ENCODE assay signal across 32 mouse cellular contexts in the genomic region with DNA sequence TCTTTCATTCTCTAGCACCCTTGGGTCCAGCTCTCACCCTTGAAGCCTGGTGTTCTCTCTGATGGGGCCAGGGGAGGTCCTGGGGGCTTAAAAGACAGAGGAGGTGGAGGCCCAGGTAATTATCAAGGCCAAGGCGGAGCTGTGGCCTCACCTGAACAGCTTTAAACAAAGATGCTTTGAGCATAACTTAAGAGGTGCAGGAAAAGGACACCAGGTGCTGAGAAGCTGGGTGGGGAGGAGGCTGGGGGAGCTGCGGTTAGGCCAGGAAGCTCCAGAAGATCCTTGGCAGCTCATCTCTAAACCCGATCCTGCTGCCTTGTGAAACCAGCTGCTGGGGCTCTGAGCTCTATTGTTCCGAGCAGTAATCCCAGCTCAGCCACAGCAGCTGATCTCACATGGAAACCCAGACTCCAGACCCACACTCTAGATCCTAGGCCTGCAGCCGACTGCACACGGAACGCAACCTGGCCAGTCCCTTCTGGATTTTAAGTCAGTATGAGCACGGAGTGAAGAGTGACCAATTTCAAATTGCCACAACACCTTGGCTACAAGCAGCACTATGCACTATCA. TPM values are rescaled to one million over a fixed set of nuclear protein-coding genes. Genes with fewer than 3 reads are reported as not detected.
A peak's percentile ranks its signal among the peaks of the same experiment; 100 is the strongest.
DNase-seq lines count a peak whose midpoint lies in the region; ATAC-seq and TF ChIP-seq lines count a peak whose summit lies in the region.
"Had no signal": no experiment of that assay in that cellular context is flagged by ENCODE, and none has a peak within 500 bp of the region (broad histone marks: within the 10 kb centered on the region; RNA-seq: fewer than 3 reads in every experiment).

A gene (minus strand): TSS at position 51 of the 570 bp plus-strand sequence.

- peaks cover 7% of the 10 kb centered on the region for H3K4me1 ChIP-seq in forebrain, embryonic 10.5 days
- no peaks in the 10 kb centered on the region for H3K4me1 ChIP-seq in forebrain, postnatal 0 days (ENCODE audit: insufficient read depth)
- peaks cover 4% of the 10 kb centered on the region; the same call in 1 of the 2 replicates for H3K4me1 ChIP-seq in midbrain, embryonic 11.5 days (ENCODE audit: control insufficient read depth, insufficient read depth, low read length)
- H3K4me1 ChIP-seq in midbrain, postnatal 0 days (ENCODE audit: insufficient read depth, low read length): no peaks in the 10 kb centered on the region
- no peaks in the 10 kb centered on the region for H3K4me1 ChIP-seq in kidney, adult 2 months (ENCODE audit: control insufficient read depth, insufficient read depth, low read length)
- H3K4me1 ChIP-seq: forebrain, embryonic 15.5 days; heart, embryonic 13.5 days; kidney, embryonic 15.5 days; neural tube, embryonic 15.5 days had no signal

- peaks cover 28% of the 10 kb centered on the region for H3K27me3 ChIP-seq in forebrain, embryonic 10.5 days (ENCODE audit: poor library complexity, severe bottlenecking)
- H3K27me3 ChIP-seq in forebrain, postnatal 0 days (ENCODE audit: insufficient read depth, low read length): peaks cover 4% of the 10 kb centered on the region; the same call in 1 of the 2 replicates
- no peaks in the 10 kb centered on the region; the same call in 1 of the 2 replicates for H3K27me3 ChIP-seq in midbrain, embryonic 11.5 days (ENCODE audit: control insufficient read depth, insufficient read depth, low read length)
- H3K27me3 ChIP-seq in midbrain, postnatal 0 days (ENCODE audit: insufficient read depth, low read length): 0 out of 2 replicates have a peak, but pooled peaks cover 5% of the 10 kb centered on the region
- no peaks in the 10 kb centered on the region for H3K27me3 ChIP-seq in kidney, adult 2 months (replicated peaks; ENCODE audit: control insufficient read depth, insufficient read depth, low read length)

- H3K4me3 ChIP-seq in forebrain, embryonic 10.5 days: no peak within 1 kb of the TSS
- H3K4me3 ChIP-seq in forebrain, postnatal 0 days (ENCODE audit: low read depth, low read length): no peak within 1 kb of the TSS
- no peak within 1 kb of the TSS for H3K4me3 ChIP-seq in midbrain, embryonic 11.5 days (ENCODE audit: low read depth, low read length)
- H3K4me3 ChIP-seq in midbrain, postnatal 0 days (ENCODE audit: low read depth, low read length): no peak within 1 kb of the TSS
- no peak within 1 kb of the TSS for H3K4me3 ChIP-seq in kidney, adult 2 months (ENCODE audit: insufficient read depth, low read depth, low read length)
- H3K4me3 ChIP-seq: forebrain, embryonic 15.5 days; heart, embryonic 13.5 days; kidney, embryonic 15.5 days; layer of hippocampus, adult 2 months; left cerebral cortex, adult 2 months; neural tube, embryonic 15.5 days had no signal

- TF ChIP-seq POLR2A in brain, embryonic 14.5 days (IDR thresholded peaks at IDR 0.05; ENCODE audit: borderline replicate concordance, extremely low read depth, insufficient read depth, insufficient read length, poor library complexity, severe bottlenecking): no peak
- TF ChIP-seq POLR2A in kidney, adult 2 months (IDR thresholded peaks at IDR 0.05; ENCODE audit: low read depth, low read length): no peak

- no peak within 1 kb of the TSS for H3K9ac ChIP-seq in forebrain, postnatal 0 days
- H3K9ac ChIP-seq in midbrain, embryonic 11.5 days (ENCODE audit: low read length): peak within 1 kb of the TSS; percentile 25; the same call in 1 of the 2 replicates
- H3K9ac ChIP-seq in midbrain, postnatal 0 days (replicated peaks; ENCODE audit: low read length, poor library complexity, severe bottlenecking): no peak within 1 kb of the TSS
- H3K9ac ChIP-seq: forebrain, embryonic 15.5 days; heart, embryonic 13.5 days; hindbrain, embryonic 14.5 days; kidney, embryonic 15.5 days; liver, embryonic 14.5 days; lung, embryonic 14.5 days; neural tube, embryonic 15.5 days had no signal

- H3K9me3 ChIP-seq in forebrain, embryonic 10.5 days: no peaks in the 10 kb centered on the region
- no peaks in the 10 kb centered on the region for H3K9me3 ChIP-seq in forebrain, postnatal 0 days (ENCODE audit: low read length)
- no peaks in the 10 kb centered on the region for H3K9me3 ChIP-seq in midbrain, embryonic 11.5 days (ENCODE audit: control insufficient read depth, low read length)
- H3K9me3 ChIP-seq in midbrain, postnatal 0 days (ENCODE audit: low read length): no peaks in the 10 kb centered on the region
- H3K9me3 ChIP-seq: forebrain, embryonic 15.5 days; heart, embryonic 13.5 days; kidney, embryonic 15.5 days; neural tube, embryonic 15.5 days had no signal

- ATAC-seq in forebrain, postnatal 0 days: no peak
- peak; percentile 60; the same call in 1 of the 2 replicates for ATAC-seq in midbrain, embryonic 11.5 days (ENCODE audit: low FRiP score)
- ATAC-seq in midbrain, postnatal 0 days (ENCODE audit: low FRiP score): no peak
- ATAC-seq: forebrain, embryonic 15.5 days; intestine, postnatal 0 days had no signal

- H3K4me2 ChIP-seq in forebrain, postnatal 0 days (ENCODE audit: low read depth): no peak within 1 kb of the TSS
- no peak within 1 kb of the TSS for H3K4me2 ChIP-seq in midbrain, embryonic 11.5 days
- H3K4me2 ChIP-seq in midbrain, postnatal 0 days (ENCODE audit: low read depth, low read length, poor library complexity, severe bottlenecking): no peak within 1 kb of the TSS
- H3K4me2 ChIP-seq: forebrain, embryonic 15.5 days; heart, embryonic 13.5 days; hindbrain, embryonic 14.5 days; kidney, embryonic 15.5 days; lung, embryonic 14.5 days; neural tube, embryonic 15.5 days had no signal

- DNase-seq in forebrain, embryonic 10.5 days (ENCODE audit: extremely low spot score, low spot score): no peak
- no peak for DNase-seq in forebrain, postnatal 0 days
- DNase-seq in midbrain, embryonic 11.5 days (ENCODE audit: low spot score, missing footprints): no peak
- no peak for DNase-seq in midbrain, postnatal 0 days (ENCODE audit: low spot score)
- peak; percentile 41 for DNase-seq in brain, embryonic 14.5 days (ENCODE audit: low read depth)
- peak; percentile 76 for DNase-seq in retina, postnatal 1 day
- DNase-seq in kidney, adult 2 months: no peak
- DNase-seq in kidney, postnatal 36 days: no peak
- DNase-seq: adrenal gland, postnatal 25 days; cerebellum, adult 2 months; heart, postnatal 10 days; kidney, postnatal 25 days; liver; lung, embryonic 14.5 days; lung, postnatal 14 days; thymus, postnatal 4 days had no signal

- whole genome bisulfite sequencing in forebrain, embryonic 10.5 days: 56% methylated on average over 8 of the region's 8 CpGs
- 50% methylated on average over 8 of the region's 8 CpGs for WGBS in forebrain, postnatal 0 days
- 45% methylated on average over 8 of the region's 8 CpGs for WGBS in midbrain, embryonic 11.5 days
- 32% methylated on average over 8 of the region's 8 CpGs for WGBS in midbrain, postnatal 0 days
- WGBS in kidney, adult 2 months: 85% methylated on average over 8 of the region's 8 CpGs

- 0 out of 2 replicates have a peak within 1 kb of the TSS, but pooled peaks have one; percentile 53 for H3K27ac ChIP-seq in forebrain, embryonic 10.5 days
- no peak within 1 kb of the TSS for H3K27ac ChIP-seq in forebrain, postnatal 0 days (ENCODE audit: low read depth, low read length)
- no peak within 1 kb of the TSS for H3K27ac ChIP-seq in midbrain, embryonic 11.5 days (ENCODE audit: low read depth, low read length)
- no peak within 1 kb of the TSS for H3K27ac ChIP-seq in midbrain, postnatal 0 days (ENCODE audit: low read depth, low read length)
- no peak within 1 kb of the TSS for H3K27ac ChIP-seq in kidney, adult 2 months (ENCODE audit: insufficient read depth, low read depth, low read length)
- H3K27ac ChIP-seq: forebrain, embryonic 15.5 days; heart, embryonic 13.5 days; hindbrain, embryonic 14.5 days; kidney, embryonic 15.5 days; layer of hippocampus, adult 2 months; left cerebral cortex, adult 2 months; liver, embryonic 14.5 days; neural tube, embryonic 15.5 days had no signal

- no peak for TF ChIP-seq CTCF in forebrain, postnatal 0 days (IDR thresholded peaks at IDR 0.05; ENCODE audit: low read depth)
- no peak for TF ChIP-seq CTCF in midbrain, postnatal 0 days (IDR thresholded peaks at IDR 0.05)
- no peak for TF ChIP-seq CTCF in brain, embryonic 14.5 days (IDR thresholded peaks at IDR 0.05; ENCODE audit: borderline replicate concordance, extremely low read depth, insufficient read depth, insufficient read length)
- no peak for TF ChIP-seq CTCF in kidney, adult 2 months (conservative IDR thresholded peaks at IDR 0.05; ENCODE audit: insufficient read depth, insufficient read length, low read depth, low read length)

- H3K36me3 ChIP-seq in forebrain, embryonic 10.5 days (replicated peaks): no peaks in the 10 kb centered on the region
- H3K36me3 ChIP-seq in forebrain, postnatal 0 days (ENCODE audit: insufficient read depth): no peaks in the 10 kb centered on the region
- H3K36me3 ChIP-seq in midbrain, embryonic 11.5 days (ENCODE audit: control insufficient read depth, insufficient read depth, low read length): no peaks in the 10 kb centered on the region
- H3K36me3 ChIP-seq in midbrain, postnatal 0 days (ENCODE audit: insufficient read depth, low read length): no peaks in the 10 kb centered on the region
- H3K36me3 ChIP-seq in kidney, adult 2 months (ENCODE audit: control insufficient read depth, insufficient read depth, low read length): no peaks in the 10 kb centered on the region
- H3K36me3 ChIP-seq: forebrain, embryonic 15.5 days; heart, embryonic 13.5 days; kidney, embryonic 15.5 days; neural tube, embryonic 15.5 days had no signal

RNA-seq across cellular contexts. Expression of the gene that starts here (rescaled TPM):
- polyA plus RNA-seq in forebrain, embryonic 10.5 days (2016; fragmentation: Nextera tagmentation; extraction: Ambion mirVana): 0.49 TPM in 1 of 2 replicates, not detected in the other
- total RNA-seq in forebrain, postnatal 0 days (2014; rRNA removed): not detected in 2 replicates
- polyA plus RNA-seq in forebrain, postnatal 0 days (2015; fragmentation: Nextera tagmentation; extraction: Ambion mirVana): not detected in 2 replicates
- 0.27 TPM in 1 of 2 replicates, not detected in the other for polyA plus RNA-seq in midbrain, embryonic 11.5 days (2014; fragmentation: Nextera tagmentation; extraction: Ambion mirVana)
- not detected in 2 replicates for total RNA-seq in midbrain, postnatal 0 days (2014; rRNA removed)
- 0.17 TPM in 1 of 2 replicates, not detected in the other for polyA plus RNA-seq in midbrain, postnatal 0 days (2015; fragmentation: Nextera tagmentation; extraction: Ambion mirVana)
- polyA plus RNA-seq in brain, embryonic 14.5 days (2012; rRNA removed): 0.38 and 0.54 TPM in 2 replicates
- polyA plus RNA-seq in kidney, adult 2 months (2012; rRNA removed): not detected in 2 replicates
- total RNA-seq: adrenal gland, adult 18-20 months; adrenal gland, postnatal 25 days; gastrocnemius, adult 8-10 months; heart, adult 8-10 months; heart, postnatal 10 days; layer of hippocampus, adult 2 months; layer of hippocampus, postnatal 14 days; left cerebral cortex, adult 2 months; left cerebral cortex, postnatal 36 days; monocyte, adult 5-6 weeks had no signal
- polyA plus RNA-seq: cortical plate, adult 2 months; forebrain, embryonic 15.5 days; heart, embryonic 13.5 days; hindbrain, embryonic 14.5 days; intestine, postnatal 0 days; liver, embryonic 14.5 days; lung, embryonic 14.5 days; neural tube, embryonic 15.5 days had no signal

Comparison
In these comparisons a context has a peak if more than half of its experiments do, and no peak if none do; other contexts are left out.
1. Peak in ATAC-seq and H3K9ac ChIP-seq in midbrain, embryonic 11.5 days; RNA of the gene not detected or under 1 TPM.
2. Peak in DNase-seq in brain, embryonic 14.5 days; RNA of the gene not detected or under 1 TPM.